Mouse (Mus musculus): ENCODE measurements at regions not wholly inside any gene's neighbourhood (a gene's known extent, or its start where the extent isn't known, plus 50 kb on each side); places are given as distances from the start of the nearest gene placed in this dataset.

DNA sequence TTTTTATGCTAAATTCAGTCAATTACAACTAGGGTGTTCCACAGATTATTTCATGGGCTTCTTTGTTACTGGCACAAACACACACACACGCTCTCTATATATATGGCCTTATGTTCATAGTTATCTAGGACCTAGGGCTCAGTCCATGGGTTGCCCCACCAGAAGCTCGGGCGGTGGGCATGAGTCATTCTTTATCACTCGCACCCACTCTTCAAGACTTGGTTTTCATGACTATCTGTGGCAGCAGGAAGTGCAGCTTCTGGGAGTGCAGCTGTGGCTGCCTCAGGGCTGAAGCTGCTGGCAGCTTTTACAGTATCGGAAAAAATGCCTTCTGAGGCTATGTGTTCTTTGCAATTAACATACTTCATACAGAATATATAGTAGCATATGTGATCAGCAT lies 198.7 kb downstream of the Ipo11 start:
- DNase-seq: no peak

DNA sequence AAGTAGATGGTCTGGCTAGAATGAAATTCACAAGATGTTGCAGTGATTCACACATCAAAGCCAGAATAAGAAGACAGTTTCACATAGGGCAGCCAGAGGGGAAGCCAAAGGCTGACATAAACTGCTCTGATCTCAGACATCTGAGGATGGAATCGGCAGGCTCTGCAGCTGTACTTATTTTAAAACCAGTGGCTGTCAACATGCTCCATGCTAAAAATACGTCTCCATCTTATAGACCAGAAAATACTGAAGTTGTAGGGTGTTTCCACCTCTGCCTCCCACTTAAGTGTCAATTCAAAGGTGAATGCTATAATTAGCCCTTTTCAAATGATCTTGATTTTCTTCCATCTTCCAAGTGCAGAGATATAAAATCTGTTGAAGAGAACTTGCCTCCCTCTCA lies 202.4 kb downstream of the Ipo11 start:
- peak; percentile 7 for DNase-seq

DNA sequence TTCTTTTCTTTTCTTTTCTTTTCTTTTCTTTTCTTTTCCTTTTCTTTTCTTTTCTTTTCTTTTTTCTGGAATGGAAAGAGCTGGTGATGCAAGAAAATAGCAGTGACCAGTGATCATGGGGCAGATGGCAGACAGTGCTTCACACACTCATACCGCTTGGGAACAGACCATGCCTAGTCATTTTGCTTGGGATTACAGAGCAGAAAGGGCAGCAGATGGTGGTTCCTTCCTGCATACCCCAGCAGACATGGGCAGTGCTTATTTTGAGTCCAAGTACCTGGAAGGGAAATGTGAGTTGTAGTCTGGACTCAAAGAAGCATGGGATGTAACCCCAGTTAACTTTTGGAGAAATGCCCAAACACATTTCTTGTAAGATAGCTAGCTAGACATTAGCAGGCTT lies 203.9 kb downstream of the Ipo11 start:
- no peak for DNase-seq

DNA sequence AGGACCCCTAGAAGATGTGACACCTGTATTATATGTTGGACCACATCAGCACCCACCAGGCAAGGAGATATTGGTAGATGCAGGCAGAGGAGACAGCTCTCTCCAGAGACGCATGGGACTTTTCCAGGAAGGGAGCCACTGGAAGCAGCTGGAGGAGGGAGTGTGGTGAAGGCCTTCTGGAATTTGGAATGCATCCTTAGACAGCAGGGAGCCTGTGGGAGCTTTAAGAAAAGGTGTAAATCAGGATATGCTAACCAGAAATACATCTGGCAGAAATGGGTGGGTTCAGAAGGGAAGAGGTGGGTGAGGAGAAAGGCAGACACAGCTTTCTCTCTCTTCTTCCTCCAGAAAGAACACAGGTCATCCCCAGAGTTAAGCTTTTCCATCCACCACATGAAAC lies 213.4 kb downstream of the Ipo11 start:
- peak; percentile 40 for DNase-seq

DNA sequence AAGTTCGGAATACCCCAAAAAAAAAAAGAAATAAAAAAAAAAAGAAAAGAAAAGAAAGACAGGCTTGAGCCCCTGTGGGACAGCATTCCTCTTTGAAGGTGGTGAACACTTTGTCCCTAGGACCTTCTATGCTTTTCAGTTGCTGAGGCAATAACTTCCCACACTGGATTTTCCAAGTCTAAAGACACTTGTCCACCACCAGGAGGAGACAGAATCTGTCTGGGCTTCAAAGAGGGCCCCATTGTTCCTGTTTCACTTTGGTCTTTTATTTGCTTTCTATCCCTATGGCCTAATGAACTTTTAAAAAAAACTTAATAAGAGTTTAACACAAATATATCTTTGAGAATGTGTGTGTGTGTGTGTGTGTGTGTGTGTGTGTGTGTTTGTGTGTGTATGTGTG lies 215.6 kb downstream of the Ipo11 start:
- DNase-seq: no peak

DNA sequence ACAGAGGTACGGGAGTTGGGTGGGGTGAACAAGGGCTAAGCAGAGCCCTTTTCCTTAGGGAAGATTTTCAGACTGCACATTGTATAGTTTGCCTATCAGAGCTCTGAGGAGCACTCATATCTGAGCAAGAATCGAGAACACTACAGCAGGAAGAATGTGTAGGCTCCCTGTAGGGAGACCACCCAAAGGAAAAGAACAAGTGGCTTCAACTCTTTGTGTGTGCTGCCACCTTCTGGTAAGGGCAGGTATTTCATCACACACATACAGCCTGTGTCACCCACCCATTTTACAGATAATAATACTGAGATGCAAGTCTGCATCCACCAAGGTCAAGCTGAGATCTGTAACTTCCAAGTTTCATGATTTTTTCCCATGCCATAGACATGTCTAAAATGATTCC lies 221.0 kb downstream of the Ipo11 start:
- DNase-seq: no peak

DNA sequence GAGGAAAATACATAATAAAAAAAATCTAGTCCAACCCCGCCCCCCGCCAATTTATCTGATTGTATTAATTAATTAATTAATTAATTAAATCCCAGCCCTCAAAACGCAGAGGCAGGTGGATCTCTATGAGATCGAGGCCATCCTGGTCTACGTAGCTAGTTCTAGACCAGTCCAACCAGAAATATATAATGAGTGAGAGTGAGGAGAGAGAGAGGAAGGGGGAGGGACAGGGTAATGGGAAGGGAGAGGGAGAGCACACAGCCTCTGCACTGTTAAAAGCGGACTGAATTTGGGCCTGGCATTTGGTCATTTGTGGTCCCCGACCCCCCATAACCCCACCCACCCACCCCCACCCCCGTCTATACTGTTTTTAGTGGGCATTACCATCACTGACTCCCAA lies 221.5 kb downstream of the Ipo11 start:
- DNase-seq: no peak

DNA sequence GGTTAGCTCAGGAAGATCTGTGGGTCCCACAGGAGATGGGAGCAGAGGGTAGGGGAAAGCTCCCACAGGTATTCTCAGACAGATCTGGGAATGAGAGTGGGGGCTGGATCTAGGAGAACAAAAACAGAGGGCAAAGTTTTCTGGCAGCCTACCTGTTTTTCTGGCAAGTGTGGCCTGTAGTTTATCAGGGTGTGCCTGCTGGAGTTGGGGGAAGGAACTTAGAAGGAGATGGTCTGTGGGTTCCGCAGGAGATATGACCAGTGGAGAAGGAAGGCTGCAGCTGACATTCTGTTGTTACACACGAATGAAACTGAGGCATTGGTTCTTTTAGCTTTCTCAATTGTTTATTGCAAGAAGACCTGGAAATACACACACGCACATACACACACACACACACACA lies 226.2 kb downstream of the Ipo11 start:
- DNase-seq: no peak

DNA sequence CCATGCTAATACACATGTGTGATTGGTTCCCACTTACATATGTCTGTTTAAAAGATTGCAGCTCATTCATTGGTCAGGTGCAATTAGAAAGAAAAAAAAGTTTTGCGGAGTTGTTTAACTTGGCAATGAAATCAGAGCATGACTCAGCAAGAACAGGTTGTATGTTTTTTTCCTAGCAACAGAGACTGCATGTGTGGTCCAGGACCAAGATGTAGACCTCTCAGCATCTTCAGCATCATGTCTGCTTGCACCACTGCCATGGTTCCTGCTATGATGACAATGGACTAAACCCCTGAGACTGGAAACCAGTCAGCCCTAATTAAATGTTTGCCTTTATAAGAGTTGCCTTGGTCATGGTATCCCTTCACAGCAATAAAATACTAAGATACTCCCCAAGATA lies 236.4 kb downstream of the Ipo11 start:
- DNase-seq: no peak

DNA sequence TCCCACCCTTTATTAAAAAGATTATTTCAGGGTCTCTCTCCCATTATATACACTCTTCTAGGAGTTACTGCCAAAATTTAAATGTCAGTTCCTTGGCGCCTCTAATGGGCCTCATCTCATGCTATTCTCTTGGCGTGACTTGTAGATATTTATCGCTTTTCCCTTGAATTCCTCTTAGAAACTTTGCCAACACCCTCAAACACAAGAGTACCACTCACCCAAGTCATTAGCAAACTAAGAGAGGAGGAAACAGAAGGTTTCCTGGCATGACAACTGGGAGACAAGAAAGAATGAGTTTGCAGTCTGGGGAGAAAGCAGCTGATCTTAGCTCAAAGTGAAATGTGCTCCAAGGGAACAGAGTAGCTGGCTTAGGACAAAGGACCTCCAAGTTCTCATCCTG lies 236.8 kb downstream of the Ipo11 start:
- no peak for DNase-seq

DNA sequence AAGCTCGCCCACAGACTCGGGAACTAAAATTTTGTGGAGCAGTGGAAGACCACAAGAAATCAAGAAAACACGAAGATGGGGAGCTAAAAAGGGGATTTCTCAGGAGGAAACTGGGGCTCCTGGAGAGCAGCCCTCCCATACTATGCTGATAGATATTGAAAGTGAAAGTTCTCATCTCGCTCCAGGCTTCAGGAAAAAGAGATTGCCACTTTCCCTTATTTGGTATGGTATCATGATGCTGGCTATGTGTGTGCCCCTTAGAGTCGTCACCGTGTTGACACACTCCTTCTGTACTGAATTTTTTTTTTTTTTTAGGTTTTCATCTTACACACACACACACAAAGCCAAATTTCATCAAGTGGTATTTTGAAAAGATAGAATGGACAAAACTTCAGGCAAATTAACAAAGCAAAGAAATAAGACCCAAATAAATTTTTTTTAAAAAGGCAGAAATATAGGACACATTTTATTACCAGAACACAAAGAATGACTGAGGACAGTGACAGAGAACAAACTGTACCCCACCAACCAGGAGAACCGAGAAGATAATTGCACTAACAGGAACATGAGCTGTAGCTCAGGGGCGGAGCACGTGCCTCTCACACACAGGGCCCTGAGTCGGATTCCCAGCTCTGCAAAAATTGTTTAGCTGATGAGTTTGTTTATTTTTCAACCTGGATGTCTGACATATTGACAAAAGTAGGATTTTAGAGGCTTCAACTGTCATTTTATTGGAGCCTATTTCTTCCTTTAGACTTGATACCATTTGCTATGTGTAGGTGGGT lies 244.8 kb downstream of the Ipo11 start:
- no peak for DNase-seq

DNA sequence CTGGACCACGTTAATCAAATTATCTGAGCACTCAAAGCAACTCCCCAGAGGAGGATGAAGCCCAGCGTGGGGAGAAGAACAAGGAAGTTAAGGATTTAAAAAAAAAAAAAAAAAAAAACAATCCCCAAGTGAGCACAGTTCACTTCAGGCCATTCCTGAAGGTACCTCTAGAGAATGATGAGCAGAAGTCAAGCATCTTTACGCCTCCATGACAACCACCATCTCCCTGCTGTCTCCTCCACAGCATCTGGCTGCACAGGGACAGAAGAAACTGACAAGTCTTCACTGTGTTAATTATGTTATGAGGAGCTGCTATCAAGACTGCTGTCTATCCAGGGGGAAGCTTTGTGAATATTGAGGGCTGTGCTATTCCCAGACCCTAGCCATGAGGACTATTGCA lies 246.6 kb downstream of the Ipo11 start:
- DNase-seq: no peak

DNA sequence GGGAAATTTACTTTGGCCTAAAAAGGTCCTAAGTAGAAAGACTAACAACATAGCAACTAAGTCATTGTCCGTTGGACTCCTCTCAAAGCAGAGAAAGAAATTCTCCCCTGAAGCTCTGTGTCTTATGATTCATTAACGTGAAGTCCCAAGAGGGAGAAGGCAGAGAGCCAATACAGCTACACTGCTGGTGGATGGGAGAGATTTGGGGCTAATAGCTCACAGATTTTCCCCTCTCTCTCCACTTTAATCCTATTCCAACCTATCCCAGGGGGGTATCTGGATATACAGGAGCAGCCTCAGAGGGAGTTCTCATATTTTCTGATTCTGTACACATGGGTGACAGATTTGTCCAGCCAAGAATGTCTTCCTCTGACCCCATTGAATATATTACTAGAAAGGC lies 247.1 kb downstream of the Ipo11 start:
- no peak for DNase-seq

DNA sequence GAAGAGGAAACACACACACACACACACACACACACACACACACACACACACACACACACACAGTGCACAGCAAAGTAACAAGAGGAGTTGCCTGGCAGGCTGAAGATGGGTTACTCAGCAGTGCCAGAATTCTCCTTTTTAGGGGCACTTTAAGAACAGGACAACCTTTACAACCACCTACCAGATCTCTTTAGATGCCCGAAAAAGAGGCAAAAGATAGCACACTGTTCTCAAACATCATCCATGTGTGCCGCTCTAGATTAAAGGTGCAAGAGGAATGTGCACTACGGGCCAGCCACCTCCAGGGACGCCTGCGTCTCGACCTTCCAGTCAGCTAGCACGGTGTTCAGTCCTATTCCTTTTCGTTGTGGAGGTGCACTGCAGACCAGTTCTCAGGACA lies 247.7 kb downstream of the Ipo11 start:
- DNase-seq: no peak

DNA sequence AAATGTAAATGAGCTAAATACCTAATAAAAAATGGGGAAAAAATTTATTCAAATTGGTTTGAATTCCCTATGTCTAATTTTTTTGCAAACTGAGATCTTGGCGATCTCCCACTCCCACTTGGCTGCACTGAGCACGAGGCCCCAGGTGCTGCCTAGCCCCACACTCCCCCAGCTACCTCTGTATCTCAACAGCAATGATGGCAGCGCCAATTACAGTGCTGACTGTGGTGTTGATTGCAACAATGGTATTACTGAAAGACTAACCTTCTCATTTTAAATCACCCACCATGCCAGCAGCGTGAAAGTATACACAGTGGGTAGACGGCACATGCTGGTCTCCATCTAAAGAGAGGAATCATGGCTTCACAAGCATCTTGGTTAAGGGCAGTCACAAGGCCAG lies 267.1 kb downstream of the Ipo11 start:
- no peak for DNase-seq

DNA sequence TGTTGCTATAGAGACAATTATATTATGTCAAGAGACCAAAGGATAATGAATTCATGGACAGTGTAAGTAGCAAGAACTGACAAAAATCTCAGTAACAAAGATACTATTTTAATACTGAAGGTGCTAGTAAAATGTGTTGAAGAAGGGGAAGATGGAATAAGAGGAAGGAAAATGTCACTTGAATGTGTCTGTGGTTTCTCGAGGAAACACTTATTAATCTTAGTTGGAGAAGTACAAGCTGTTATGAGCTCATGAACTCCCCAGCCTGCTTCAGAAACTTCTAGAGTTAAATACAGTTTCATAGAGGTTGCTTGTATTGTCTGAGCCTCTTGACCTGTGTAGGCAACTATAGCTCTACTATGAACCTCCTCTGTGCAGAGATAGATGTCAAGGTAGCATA lies 274.6 kb downstream of the Ipo11 start:
- no peak for DNase-seq

DNA sequence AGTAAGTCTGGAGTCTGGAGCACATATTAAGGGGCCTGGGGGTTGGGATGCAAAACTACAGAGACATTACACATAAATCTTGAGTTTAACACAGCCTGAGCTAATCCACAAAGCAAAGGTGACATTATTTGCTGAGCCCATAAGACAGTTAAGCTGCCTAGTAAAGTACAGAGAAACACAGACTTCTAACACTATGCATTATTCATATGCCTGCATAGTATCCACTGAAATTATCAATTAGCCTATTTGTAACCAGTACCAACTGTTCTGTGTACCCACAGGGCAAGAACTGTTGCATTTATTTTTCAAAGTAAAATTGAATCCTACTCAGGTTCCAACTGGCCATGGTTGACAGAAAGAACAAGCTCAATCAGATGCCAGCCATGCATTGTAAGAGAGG lies 287.4 kb downstream of the Ipo11 start:
- DNase-seq: no peak

DNA sequence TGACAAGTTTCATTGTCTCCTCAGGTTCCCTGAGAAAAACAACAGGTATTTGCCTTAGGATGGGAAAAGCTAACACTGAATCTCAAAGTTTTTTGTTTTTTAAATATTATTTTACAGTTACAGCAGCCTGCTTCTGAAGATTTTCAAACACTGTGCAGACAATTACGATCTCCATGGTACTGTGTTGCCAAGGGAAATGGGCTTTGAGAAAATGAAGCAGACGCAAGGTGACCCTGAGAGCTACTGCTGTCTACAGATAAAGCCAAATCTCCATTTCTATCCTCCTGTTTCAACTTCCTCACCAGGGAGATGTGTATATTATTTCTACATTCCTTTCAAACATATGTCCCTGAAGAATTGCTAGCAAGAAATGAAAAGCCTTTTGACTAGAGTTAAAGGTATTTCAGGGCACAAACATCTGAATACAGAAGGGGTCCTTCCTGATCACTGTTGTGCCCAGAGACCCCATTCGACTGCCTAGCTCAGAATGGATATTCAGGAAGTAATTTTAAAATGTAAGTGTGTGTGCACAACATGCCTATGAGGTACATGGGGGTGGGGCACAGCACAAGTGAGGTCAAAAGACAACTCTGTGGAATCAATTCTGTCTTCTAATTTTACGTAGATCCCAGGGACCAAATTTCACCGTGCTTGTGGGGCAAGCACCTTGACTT lies 293.3 kb downstream of the Ipo11 start:
- DNase-seq: no peak

DNA sequence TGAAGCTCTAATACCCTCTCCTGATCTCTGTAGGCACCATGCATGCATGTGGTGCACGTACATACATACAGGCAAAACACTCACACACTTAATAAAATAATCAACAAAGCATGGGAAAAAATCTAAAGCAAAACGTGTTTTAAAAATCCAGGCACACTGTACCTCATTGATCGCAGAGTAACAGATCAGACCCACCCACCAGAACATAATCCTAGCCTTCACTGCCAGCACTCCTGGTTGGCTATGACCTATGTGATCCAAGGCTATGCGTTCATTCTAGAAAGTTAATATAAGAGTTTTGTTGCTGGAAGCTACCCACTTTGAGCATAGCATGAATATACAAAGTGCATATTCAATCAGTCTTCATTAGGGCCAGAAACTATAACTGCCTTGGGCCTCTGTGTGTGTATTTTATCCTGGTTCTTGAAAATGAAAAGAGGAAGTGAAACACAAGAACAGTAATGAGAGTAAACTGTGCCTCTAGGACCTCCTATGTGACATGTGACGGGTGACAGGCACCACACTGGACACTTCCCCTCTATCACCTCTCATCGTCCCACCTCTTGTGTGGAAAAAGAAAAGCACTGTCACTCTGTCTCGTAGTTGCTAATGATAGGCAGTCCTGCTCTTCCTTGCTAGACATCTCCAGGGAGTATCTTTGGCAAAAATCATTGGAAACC lies 297.9 kb downstream of the Ipo11 start:
- DNase-seq: no peak

DNA sequence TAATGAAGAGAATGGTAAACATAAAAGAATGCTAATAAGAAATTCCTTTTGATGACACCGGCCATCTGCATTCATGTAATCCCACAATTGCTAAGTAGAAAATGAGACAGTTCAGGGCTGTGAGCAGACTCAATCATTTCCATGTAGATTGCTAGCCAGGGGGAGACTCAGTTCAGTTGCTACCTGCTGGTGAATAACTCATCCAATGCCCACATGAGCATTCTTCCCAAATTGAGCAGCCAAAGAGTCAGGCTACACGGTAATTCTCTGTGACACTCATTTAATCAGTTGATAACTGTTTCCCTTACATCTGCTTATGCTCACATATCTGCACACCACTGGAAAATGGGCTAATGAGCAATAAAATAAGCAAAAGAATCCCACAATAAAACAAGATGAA lies 345.0 kb downstream of the Ipo11 start:
- no peak for DNase-seq

DNA sequence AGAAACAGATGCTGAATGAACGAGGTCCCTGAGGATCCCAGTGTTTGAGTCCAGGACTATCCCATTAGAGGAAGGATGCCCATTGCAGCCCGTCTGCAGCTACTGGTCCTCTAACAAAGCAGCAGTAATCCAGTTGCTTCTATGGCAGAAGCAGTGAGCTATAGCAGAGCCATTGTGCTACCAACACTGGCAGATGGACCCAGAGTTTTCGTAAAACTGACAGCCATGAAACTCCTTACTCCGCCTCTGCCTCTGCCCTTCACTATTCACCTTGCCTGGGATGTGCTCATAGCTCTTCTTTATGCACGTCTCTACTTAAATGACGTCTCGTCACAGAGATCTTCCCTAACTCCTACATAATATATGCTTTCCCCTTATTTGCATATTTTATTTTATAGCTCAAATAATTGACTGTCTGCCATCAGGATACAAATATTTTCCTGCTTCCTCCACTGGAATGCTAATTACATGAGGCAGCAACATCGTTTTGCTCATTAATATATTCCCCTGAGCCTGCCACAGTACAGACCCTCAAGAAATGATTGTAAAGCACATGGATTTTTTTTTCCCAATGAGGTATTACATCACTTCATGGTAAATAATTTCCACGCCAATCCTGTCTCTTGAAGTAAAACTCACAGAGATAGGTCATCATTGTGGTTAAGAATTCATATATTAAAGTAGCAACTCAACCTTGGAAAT lies 368.9 kb downstream of the Ipo11 start:
- DNase-seq: no peak

DNA sequence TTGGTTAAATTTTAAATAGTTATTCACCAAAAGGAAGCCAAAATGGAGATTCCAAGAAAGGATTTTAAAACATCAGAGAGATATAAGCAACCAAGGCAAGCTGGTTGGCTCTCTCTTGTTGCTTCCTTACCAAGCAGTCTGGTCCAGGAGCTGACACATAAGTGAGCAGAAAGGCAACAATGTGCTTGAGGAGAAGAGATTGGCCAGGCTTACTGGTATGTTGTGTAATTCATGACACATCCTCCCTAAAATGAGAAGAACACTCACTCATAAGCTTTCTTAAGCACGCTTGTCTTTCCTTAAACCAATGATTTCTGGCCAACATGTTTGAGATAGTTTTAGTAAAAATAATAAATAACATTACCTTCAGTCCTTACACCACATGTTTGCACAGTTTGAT lies 374.2 kb downstream of the Ipo11 start:
- DNase-seq: no peak

DNA sequence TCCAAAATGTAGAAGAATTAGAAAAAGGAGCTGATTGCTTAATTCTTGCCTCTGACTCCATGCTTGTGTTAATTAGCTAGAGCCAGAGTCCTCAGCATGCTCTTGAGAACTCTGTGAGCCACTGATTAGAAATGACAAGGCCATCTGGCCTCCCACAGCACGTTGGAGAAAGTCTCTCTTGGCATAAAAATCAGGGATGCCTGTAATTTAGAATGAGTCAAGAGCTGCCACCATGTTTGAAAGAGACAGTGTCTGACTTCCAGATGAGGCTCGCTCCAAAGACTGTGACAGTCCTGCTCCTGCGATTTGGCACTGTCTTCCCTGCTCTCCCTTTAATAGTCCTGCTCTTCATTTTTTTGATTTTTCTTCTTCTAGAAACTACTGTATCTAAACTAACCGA lies 374.6 kb downstream of the Ipo11 start:
- DNase-seq: no peak
